Mouse (Mus musculus): ENCODE measurements around the gene Rbfox2. TPM values are rescaled to one million over a fixed set of nuclear protein-coding genes. Genes with fewer than 3 reads are reported as not detected.

Gene Rbfox2
- polyA plus RNA-seq, 1 experiment from 2014 or later: 97.4 TPM

DNA sequence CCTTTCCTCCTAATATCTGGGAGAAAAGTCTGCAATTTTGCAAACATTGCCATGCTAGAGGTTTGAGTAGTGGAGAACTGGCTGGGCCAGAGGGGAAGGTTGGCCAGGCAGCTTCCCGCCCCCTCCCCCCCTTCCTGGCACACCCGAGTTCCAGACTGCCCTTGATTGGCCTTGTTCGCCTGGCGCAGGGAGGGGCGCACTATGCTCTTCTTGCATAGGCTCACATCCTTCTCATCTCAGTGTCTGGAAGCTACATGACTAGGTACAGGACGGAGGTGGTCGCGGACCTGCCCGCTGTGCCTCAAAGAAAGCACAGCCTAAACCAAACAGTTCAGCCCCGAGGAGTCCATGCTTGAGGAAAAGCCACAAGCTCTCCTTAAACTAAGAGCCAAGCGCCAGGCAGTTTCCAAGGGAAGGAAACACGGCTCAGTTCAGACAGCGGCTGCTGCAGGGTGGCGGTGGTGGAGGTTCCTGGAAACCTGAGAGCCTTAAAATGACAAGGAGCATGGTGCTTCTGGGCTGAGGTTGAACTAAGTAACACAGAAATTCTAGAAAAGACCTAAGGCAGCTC lies 226.0 kb downstream of the Rbfox2 start:
- DNase-seq (ENCODE audit: low spot score): peak; percentile 56
- Histone ChIP-seq H3K4me2 (ENCODE audit: low read depth, low read length) (no peak overlapping the region), H3K36me3 (ENCODE audit: control insufficient read depth, insufficient read depth, low read length) (peaks cover 85% of the 10 kb centered on the region), H3K9ac (ENCODE audit: low read depth, low read length) (0 out of 2 replicates have a peak overlapping the region, but pooled peaks have one; percentile 19), H3K4me3 (ENCODE audit: low read depth, low read length) (no peak overlapping the region), H3K27me3 (replicated peaks; ENCODE audit: control insufficient read depth, insufficient read depth, low read length) (no peaks in the 10 kb centered on the region), H3K9me3 (ENCODE audit: control insufficient read depth, low read length) (no peaks in the 10 kb centered on the region), H3K27ac (replicated peaks; ENCODE audit: low read depth, low read length) (peak overlapping the region; percentile 74), H3K4me1 (ENCODE audit: control insufficient read depth, insufficient read depth, low read length) (peaks cover 14% of the 10 kb centered on the region; the same call in 1 of the 2 replicates)
- ATAC-seq (ENCODE audit: low read depth): 0 out of 2 replicates have a peak, but pooled peaks have one; percentile 21
- WGBS: 68% methylated on average over 14 of the region's 14 CpGs

DNA sequence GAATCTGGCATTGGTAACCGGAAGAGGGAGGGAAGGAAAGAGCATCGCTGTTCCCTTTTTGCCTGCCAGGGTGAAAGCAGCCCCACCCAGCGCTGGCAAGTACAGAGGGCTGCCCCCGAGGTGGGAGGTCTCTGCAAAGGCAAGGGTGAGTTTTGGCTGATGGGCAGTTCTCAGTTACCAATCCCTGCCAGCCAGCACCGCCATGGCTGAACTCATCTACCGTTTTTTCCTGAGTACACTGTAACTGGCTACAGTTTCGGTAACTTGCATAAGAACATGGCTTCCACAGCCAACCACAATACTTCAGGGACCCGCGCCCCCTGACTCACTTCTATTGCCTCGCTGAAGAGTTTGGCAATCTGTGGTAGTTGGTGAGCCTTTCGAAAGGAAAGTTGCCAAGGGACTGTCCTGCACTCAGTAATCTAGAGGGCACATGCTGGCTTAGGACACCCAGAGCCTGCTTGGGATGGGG lies 226.9 kb downstream of the Rbfox2 start:
- DNase-seq (ENCODE audit: low spot score) (no peak), ATAC-seq (ENCODE audit: low read depth) (no peak)
- no peaks in the 10 kb centered on the region for H3K27me3 ChIP-seq (replicated peaks; ENCODE audit: control insufficient read depth, insufficient read depth, low read length)
- H3K4me2 ChIP-seq (ENCODE audit: low read depth, low read length): no peak overlapping the region
- H3K27ac ChIP-seq (replicated peaks; ENCODE audit: low read depth, low read length): peak overlapping the region; percentile 48
- H3K4me1 ChIP-seq (ENCODE audit: control insufficient read depth, insufficient read depth, low read length): peaks cover 14% of the 10 kb centered on the region; the same call in 1 of the 2 replicates
- H3K4me3 ChIP-seq (ENCODE audit: low read depth, low read length): no peak overlapping the region
- WGBS: 58% methylated on average over 11 of the region's 11 CpGs
- H3K9ac ChIP-seq (ENCODE audit: low read depth, low read length): peak overlapping the region; percentile 40; the same call in 1 of the 2 replicates
- H3K9me3 ChIP-seq (ENCODE audit: control insufficient read depth, low read length): no peaks in the 10 kb centered on the region
- H3K36me3 ChIP-seq (ENCODE audit: control insufficient read depth, insufficient read depth, low read length): peaks cover 82% of the 10 kb centered on the region

DNA sequence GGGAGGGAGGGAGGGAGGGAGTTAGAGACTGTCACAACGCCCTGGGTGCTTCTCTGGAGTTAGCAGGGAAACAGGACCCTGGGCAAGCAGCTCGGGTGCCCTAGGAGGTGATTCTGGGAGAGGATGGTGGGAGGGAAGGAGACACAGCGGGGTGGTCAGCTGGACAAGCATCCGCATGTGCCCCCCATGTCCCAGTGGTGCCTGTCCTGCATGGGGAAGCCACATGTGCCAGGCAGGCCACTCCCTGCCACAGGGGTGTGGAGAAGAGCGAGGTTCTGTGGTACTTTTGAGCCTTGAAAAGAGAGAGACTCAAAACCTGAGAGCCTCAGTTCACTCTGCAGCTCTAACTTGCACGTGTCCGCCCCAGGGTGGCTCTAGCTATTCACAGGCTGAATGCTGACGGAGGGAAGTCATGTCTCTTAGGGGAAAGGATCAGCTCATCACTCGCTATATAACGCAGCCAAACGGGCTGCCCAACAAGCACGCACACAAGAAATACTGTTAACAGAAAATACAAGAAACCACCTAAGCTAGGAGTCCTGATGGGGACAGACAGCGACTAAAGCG lies 227.5 kb downstream of the Rbfox2 start:
- DNase-seq (ENCODE audit: low spot score) (no peak), ATAC-seq (ENCODE audit: low read depth) (no peak)
- Histone ChIP-seq H3K27me3 (replicated peaks; ENCODE audit: control insufficient read depth, insufficient read depth, low read length) (no peaks in the 10 kb centered on the region), H3K4me1 (ENCODE audit: control insufficient read depth, insufficient read depth, low read length) (peaks cover 14% of the 10 kb centered on the region; the same call in 1 of the 2 replicates), H3K36me3 (ENCODE audit: control insufficient read depth, insufficient read depth, low read length) (peaks cover 77% of the 10 kb centered on the region), H3K9me3 (ENCODE audit: control insufficient read depth, low read length) (no peaks in the 10 kb centered on the region), H3K4me3 (ENCODE audit: low read depth, low read length) (no peak overlapping the region), H3K9ac (ENCODE audit: low read depth, low read length) (peak overlapping the region; percentile 40), H3K27ac (replicated peaks; ENCODE audit: low read depth, low read length) (peak overlapping the region; percentile 48; the same call in 1 of the 2 replicates), H3K4me2 (ENCODE audit: low read depth, low read length) (no peak overlapping the region)
- WGBS: 63% methylated on average over 14 of the region's 14 CpGs

DNA sequence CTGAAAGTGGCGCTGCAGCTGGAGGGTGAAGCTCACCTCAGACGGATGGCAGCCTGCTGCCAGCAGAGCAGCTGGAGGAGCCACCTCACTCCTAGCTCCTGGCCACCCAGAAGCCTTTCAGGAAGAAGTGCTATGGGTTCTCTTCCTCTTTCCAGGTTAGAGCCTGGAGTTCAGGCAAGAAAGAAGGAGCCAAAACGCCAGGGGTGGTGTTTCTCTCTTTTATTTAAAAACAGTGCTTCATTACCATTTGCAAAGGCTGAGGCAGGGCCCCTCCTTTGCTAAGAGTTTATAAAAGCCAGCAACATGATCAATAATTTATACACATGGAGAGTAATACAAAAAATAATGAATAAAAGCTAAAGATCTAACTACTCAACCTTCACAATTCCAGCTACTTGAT lies 228.0 kb downstream of the Rbfox2 start:
- 76% methylated on average over 3 of the region's 3 CpGs for WGBS
- no peak for ATAC-seq (ENCODE audit: low read depth)
- Histone ChIP-seq H3K4me2 (ENCODE audit: low read depth, low read length) (no peak overlapping the region), H3K36me3 (ENCODE audit: control insufficient read depth, insufficient read depth, low read length) (peaks cover 71% of the 10 kb centered on the region), H3K9ac (ENCODE audit: low read depth, low read length) (no peak overlapping the region), H3K27ac (replicated peaks; ENCODE audit: low read depth, low read length) (no peak overlapping the region), H3K4me1 (ENCODE audit: control insufficient read depth, insufficient read depth, low read length) (peaks cover 14% of the 10 kb centered on the region; the same call in 1 of the 2 replicates), H3K4me3 (ENCODE audit: low read depth, low read length) (no peak overlapping the region), H3K27me3 (replicated peaks; ENCODE audit: control insufficient read depth, insufficient read depth, low read length) (no peaks in the 10 kb centered on the region), H3K9me3 (ENCODE audit: control insufficient read depth, low read length) (no peaks in the 10 kb centered on the region)
- DNase-seq (ENCODE audit: low spot score): no peak

DNA sequence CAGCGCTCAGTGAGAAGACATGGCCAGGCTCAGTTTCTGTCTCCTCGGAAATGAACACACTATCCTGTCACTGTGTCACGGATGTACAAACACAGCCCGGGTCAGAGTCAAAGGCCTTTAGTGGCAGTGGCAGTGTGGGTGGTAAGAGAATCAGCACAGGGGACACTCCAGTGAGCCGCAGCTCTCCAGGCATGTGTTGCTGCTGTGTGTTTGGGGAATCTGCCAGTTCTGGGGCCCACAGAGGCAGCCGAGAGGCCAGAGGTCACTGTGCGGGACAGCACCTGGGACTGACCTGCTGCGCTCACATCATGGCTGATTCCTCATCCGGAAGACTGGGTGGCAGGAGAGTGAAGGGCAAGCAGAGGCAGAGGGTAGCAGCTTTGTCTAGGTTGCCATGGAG lies 228.9 kb downstream of the Rbfox2 start:
- no peak for DNase-seq (ENCODE audit: low spot score)
- WGBS: 91% methylated on average over 9 of the region's 9 CpGs

DNA sequence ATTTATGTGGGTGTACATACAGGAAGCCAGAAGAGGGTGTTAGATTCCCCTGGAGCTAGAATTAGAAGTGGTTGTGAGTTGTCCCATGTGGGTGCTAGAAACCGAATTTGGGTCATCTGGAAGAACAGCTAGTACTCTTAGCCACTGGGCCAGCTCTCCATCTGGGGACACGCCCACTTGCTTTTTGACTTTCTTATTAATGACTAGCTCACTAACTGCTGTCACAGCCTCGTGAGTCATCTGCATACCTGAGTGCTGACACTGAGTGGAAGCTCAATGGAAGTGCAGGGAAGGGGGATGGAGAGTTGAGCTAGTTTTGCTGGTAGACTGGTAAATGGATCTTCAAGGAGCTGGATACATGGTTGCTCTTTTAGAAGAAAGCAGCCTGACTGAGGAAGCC lies 230.3 kb downstream of the Rbfox2 start:
- Histone ChIP-seq H3K27ac (replicated peaks; ENCODE audit: low read depth, low read length) (no peak overlapping the region), H3K4me2 (ENCODE audit: low read depth, low read length) (no peak overlapping the region), H3K36me3 (ENCODE audit: control insufficient read depth, insufficient read depth, low read length) (peaks cover 52% of the 10 kb centered on the region), H3K4me1 (ENCODE audit: control insufficient read depth, insufficient read depth, low read length) (peaks cover 19% of the 10 kb centered on the region), H3K27me3 (replicated peaks; ENCODE audit: control insufficient read depth, insufficient read depth, low read length) (no peaks in the 10 kb centered on the region), H3K9ac (ENCODE audit: low read depth, low read length) (no peak overlapping the region), H3K4me3 (ENCODE audit: low read depth, low read length) (no peak overlapping the region), H3K9me3 (ENCODE audit: control insufficient read depth, low read length) (no peaks in the 10 kb centered on the region)
- WGBS: 78% methylated on average over 3 of the region's 3 CpGs
- no peak for ATAC-seq (ENCODE audit: low read depth)
- no peak for DNase-seq (ENCODE audit: low spot score)

More for the DNA sequence above, 228.9 kb downstream of the Rbfox2 start:
- no peak overlapping the region for H3K9ac ChIP-seq (ENCODE audit: low read depth, low read length)
- peaks cover 14% of the 10 kb centered on the region; the same call in 1 of the 2 replicates for H3K4me1 ChIP-seq (ENCODE audit: control insufficient read depth, insufficient read depth, low read length)
- H3K9me3 ChIP-seq (ENCODE audit: control insufficient read depth, low read length): no peaks in the 10 kb centered on the region
- no peak overlapping the region for H3K4me3 ChIP-seq (ENCODE audit: low read depth, low read length)
- no peak overlapping the region for H3K4me2 ChIP-seq (ENCODE audit: low read depth, low read length)
- H3K36me3 ChIP-seq (ENCODE audit: control insufficient read depth, insufficient read depth, low read length): peaks cover 64% of the 10 kb centered on the region
- ATAC-seq (ENCODE audit: low read depth): no peak
- H3K27me3 ChIP-seq (replicated peaks; ENCODE audit: control insufficient read depth, insufficient read depth, low read length): no peaks in the 10 kb centered on the region
- no peak overlapping the region for H3K27ac ChIP-seq (replicated peaks; ENCODE audit: low read depth, low read length)

DNA sequence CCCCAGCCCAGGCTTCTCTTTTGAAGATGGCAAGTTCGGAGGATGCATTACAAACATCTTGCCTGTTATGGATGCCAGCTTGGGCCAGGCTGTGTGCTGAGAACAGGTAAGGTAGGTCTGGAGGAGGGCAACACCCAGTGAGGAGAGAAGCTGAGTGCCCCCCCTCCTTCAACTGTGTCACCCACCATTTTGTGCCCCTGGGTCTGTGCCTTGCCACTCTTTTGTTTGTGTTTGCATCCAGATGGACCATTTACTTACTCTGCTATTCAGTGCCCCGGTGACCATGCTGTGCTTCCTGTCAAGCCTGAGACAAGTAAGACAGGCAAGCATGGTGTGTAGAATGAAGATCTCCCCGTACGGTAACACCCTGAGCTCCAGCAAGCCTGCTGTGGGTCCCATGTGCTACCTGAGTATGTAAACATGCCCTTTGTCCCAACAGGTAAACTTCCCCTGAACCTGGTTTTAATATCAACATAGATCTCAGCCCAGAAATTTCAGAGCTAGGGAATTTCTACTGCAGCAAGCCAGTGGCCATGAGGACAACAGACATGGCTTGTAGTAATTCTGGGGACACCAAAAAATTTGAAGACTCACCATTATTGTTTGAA lies 234.1 kb downstream of the Rbfox2 start:
- peaks cover 25% of the 10 kb centered on the region for H3K36me3 ChIP-seq (ENCODE audit: control insufficient read depth, insufficient read depth, low read length)
- no peak overlapping the region for H3K4me3 ChIP-seq (ENCODE audit: low read depth, low read length)
- WGBS: 70% methylated on average over 4 of the region's 4 CpGs
- no peak overlapping the region for H3K27ac ChIP-seq (replicated peaks; ENCODE audit: low read depth, low read length)
- no peak overlapping the region for H3K9ac ChIP-seq (ENCODE audit: low read depth, low read length)
- H3K4me2 ChIP-seq (ENCODE audit: low read depth, low read length): no peak overlapping the region
- H3K9me3 ChIP-seq (ENCODE audit: control insufficient read depth, low read length): no peaks in the 10 kb centered on the region
- H3K4me1 ChIP-seq (ENCODE audit: control insufficient read depth, insufficient read depth, low read length): peaks cover 7% of the 10 kb centered on the region; the same call in 1 of the 2 replicates
- H3K27me3 ChIP-seq (replicated peaks; ENCODE audit: control insufficient read depth, insufficient read depth, low read length): no peaks in the 10 kb centered on the region
- ATAC-seq (ENCODE audit: low read depth) (no peak), DNase-seq (ENCODE audit: low spot score) (no peak)

DNA sequence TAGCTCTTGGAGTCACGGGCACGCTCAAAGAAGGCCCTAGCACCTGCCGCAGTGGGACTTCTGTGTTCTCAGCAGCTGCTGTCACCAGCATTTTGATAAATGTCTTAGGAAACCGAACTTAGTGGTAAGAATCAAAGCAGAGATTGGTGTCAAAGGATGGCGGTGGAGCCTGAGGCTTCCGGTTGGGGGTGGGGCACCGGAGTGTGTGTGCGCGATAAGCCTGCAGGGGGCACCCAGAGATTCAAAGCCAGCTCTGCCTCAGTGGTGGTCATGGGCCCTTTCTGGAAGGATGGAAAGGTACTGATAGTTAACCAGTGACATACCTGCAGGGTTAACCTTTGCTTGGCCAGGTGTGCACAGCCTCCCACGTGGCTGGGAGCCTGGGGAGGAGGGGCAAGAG lies 235.3 kb downstream of the Rbfox2 start:
- Histone ChIP-seq H3K9me3 (ENCODE audit: control insufficient read depth, low read length) (no peaks in the 10 kb centered on the region), H3K27ac (replicated peaks; ENCODE audit: low read depth, low read length) (no peak overlapping the region), H3K9ac (ENCODE audit: low read depth, low read length) (no peak overlapping the region), H3K27me3 (replicated peaks; ENCODE audit: control insufficient read depth, insufficient read depth, low read length) (no peaks in the 10 kb centered on the region), H3K36me3 (ENCODE audit: control insufficient read depth, insufficient read depth, low read length) (peaks cover 13% of the 10 kb centered on the region), H3K4me2 (ENCODE audit: low read depth, low read length) (no peak overlapping the region; the same call in 1 of the 2 replicates), H3K4me3 (ENCODE audit: low read depth, low read length) (no peak overlapping the region), H3K4me1 (ENCODE audit: control insufficient read depth, insufficient read depth, low read length) (peaks cover 7% of the 10 kb centered on the region; the same call in 1 of the 2 replicates)
- WGBS: 15% methylated on average over 10 of the region's 10 CpGs
- peak; percentile 34; the same call in 1 of the 2 replicates for ATAC-seq (ENCODE audit: low read depth)
- DNase-seq (ENCODE audit: low spot score): no peak

All from embryonic facial prominence, embryonic 14.5 days (tissue).